Mouse (Mus musculus) small intestine, adult 2 months (tissue): ENCODE measurements around the gene Rbsn. TPM values are rescaled to one million over a fixed set of nuclear protein-coding genes. Genes with fewer than 3 reads are reported as not detected.

Experiments used
- H3K27ac ChIP-seq: fragments of 200-500 bp; 2 replicates; pipeline ENCODE4 v1.5.1; 2012; ENCODE audit warnings: low read depth, low read length, control low read depth, inconsistent platforms; ENCODE audit not compliant: insufficient read depth
- H3K27me3 ChIP-seq: fragments of 200-500 bp; 2 replicates; pipeline ENCODE4 v1.6.1; 2012; ENCODE audit warnings: mild to moderate bottlenecking, moderate library complexity, low read length, inconsistent platforms; ENCODE audit not compliant: control insufficient read depth, insufficient read depth
- H3K36me3 ChIP-seq: fragments of 200-500 bp; 2 replicates; pipeline ENCODE4 v1.6.1; 2012; ENCODE audit warnings: mild to moderate bottlenecking, low read length, control low read depth, inconsistent platforms; ENCODE audit not compliant: control insufficient read depth, insufficient read depth
- H3K4me1 ChIP-seq: fragments of 200-500 bp; 2 replicates; pipeline ENCODE4 v1.6.1; 2012; ENCODE audit warnings: low read length, inconsistent platforms, mixed read lengths; ENCODE audit not compliant: control insufficient read depth, insufficient read depth, insufficient read length
- H3K4me3 ChIP-seq: fragments of 200-500 bp; 2 replicates; pipeline ENCODE4 v1.5.1; 2012; ENCODE audit warnings: low read depth, mild to moderate bottlenecking, control low read depth, inconsistent platforms, low read length, moderate library complexity
- CTCF ChIP-seq: fragments of 200-500 bp; IDR thresholded peaks from 2 replicates; pipeline ENCODE4 v1.5.1; 2012; ENCODE audit warnings: low read depth, mild to moderate bottlenecking, control low read depth, inconsistent platforms, low read length, moderate library complexity, mixed read lengths; ENCODE audit not compliant: insufficient replicate concordance, insufficient read length; ENCODE audit errors: extremely low read depth
- POLR2A ChIP-seq: fragments of 200-500 bp; IDR thresholded peaks from 2 replicates; pipeline ENCODE4 v1.6.1; 2012; ENCODE audit warnings: low read depth, mild to moderate bottlenecking, control low read depth, inconsistent platforms, low read length, moderate library complexity
- WGBS: fragments of 180-500 bp; shearing (Covaris S2); methylation state at CpG from one replicate; pipeline ENCODE4 v1.1.7; 2018; 5-methylcytosine and 5-hydroxymethylcytosine counted together
- polyA plus RNA-seq: library from polyadenylated mRNA; depleted of rRNA; stranded (reverse); fragments of >200 nt; gene quantifications from 2 replicates; pipeline ENCODE4 v1.2.3, GENCODE M21; 2012

Rbsn gene
- polyA plus RNA-seq, 1 experiment = 5.2 TPM

DNA sequence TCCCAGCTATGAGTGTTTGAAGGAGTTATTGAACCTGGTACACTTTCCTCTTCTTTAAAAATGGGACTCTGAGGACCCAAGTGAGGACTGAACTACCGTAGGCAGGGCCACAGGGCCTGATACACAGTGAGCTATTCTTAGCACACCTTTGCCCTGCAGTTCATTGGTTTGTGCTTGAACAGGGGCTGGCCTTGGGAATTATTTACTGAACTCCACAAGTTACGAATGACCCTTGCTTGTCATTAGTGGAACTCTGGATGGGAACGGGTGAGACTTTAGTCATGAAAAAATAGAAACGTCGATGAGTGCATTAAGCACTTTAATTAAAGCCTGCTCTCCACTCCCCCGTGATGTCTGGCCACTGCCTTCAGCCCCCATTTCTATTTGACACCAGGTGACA is 6.9 kb upstream of the Rbsn start:
- H3K4me3 ChIP-seq = no peak overlapping the region
- no peak for TF ChIP-seq CTCF
- TF ChIP-seq POLR2A = no peak
- no peaks in the 10 kb centered on the region; the same call in 1 of the 2 replicates for H3K27me3 ChIP-seq
- H3K4me1 ChIP-seq = peaks cover 5% of the 10 kb centered on the region; the same call in 1 of the 2 replicates
- WGBS = 56% methylated on average over 6 of the region's 6 CpGs
- no peaks in the 10 kb centered on the region for H3K36me3 ChIP-seq
- H3K27ac ChIP-seq = no peak overlapping the region

DNA sequence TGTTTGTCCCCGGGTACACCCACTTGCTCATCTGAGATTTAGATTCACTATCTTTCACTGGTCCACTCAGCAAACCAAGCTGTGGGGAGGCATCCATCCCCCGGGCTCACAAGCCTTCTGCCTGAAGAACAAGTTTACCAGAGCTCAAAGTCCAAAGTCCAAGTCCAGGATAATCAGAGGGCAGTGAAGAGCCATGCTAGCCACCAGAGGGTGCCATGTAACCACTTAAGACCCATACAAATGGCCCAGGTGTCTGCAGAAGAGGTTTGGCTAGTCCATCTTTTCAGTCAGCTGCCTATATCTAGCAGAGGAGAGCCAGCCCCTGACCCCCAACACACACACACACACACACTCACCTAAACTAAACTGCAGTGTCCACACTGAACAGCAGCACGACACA is 4.7 kb upstream of the Rbsn start:
- H3K36me3 ChIP-seq = no peaks in the 10 kb centered on the region
- H3K27ac ChIP-seq = no peak overlapping the region
- TF ChIP-seq POLR2A = no peak
- TF ChIP-seq CTCF = peak; percentile 68; the same call in 1 of the 2 replicates
- 27% methylated on average over 3 of the region's 3 CpGs for WGBS
- H3K27me3 ChIP-seq = no peaks in the 10 kb centered on the region; the same call in 1 of the 2 replicates
- no peak overlapping the region for H3K4me3 ChIP-seq
- peaks cover 8% of the 10 kb centered on the region; the same call in 1 of the 2 replicates for H3K4me1 ChIP-seq

DNA sequence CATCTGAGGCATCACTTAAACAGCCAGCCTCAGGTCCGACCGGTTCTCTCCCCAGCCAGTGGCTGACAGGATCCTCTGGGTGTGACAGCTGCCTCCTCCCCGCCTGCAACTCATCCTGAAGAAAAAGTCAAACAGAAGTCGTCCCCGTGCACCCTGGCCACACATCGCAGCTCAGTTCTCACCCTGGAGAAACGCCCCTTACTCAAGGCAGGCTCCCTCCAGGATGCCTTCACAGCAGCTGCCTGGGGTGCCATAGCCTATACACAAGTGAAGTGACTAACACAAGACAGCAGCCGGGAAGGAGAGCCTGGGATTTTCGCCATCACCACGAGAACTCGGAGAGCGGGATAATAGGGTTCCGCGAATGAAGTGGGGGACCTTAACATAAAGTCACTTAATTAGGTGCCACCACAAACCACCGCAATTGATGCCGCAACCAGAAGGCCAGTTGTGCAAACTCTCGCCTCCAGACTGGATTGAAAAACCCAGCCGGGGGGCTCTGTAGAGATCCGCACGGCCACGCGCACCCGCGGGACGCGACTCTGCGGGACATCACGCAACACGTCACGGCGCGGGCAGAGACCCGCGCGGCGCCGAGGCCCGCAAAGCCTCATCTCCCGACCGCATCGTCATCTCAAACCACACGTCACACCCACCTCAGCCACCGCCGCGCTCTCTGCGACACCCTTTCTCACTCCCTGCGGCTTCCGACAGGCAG is 511 bp downstream of the Rbsn start:
- TF ChIP-seq POLR2A (no peak), CTCF (no peak)
- under 1% methylated on average over 48 of the region's 48 CpGs for WGBS
- Histone ChIP-seq H3K4me3 (peak overlapping the region; percentile 83), H3K27me3 (no peaks in the 10 kb centered on the region), H3K27ac (peak overlapping the region; percentile 50), H3K36me3 (peaks cover 6% of the 10 kb centered on the region), H3K4me1 (peaks cover 8% of the 10 kb centered on the region)

DNA sequence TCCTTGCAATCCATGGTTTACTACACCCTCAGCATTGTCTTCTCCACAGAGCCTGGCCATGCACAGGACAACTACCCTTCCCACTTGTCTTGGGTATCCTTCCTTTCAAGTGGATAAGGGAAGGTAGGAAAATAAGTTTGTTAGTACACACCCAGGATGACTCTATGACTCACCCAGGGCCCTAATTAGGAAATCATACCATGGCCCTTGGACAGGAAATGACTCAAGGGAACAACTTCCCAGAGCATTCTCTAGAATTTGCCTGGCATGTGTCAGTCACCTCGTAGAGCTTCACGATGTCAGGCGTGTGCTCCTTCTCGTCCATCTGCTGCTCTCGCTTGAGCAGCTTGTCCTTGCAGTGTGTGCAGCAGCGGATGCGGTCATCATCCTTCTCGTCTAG is 15.3 kb downstream of the Rbsn start:
- H3K27me3 ChIP-seq = no peaks in the 10 kb centered on the region
- peaks cover 3% of the 10 kb centered on the region; the same call in 1 of the 2 replicates for H3K4me1 ChIP-seq
- H3K36me3 ChIP-seq = peaks cover 55% of the 10 kb centered on the region
- no peak overlapping the region for H3K4me3 ChIP-seq
- no peak overlapping the region for H3K27ac ChIP-seq
- TF ChIP-seq POLR2A (no peak), CTCF (no peak)
- WGBS = 89% methylated on average over 8 of the region's 8 CpGs

DNA sequence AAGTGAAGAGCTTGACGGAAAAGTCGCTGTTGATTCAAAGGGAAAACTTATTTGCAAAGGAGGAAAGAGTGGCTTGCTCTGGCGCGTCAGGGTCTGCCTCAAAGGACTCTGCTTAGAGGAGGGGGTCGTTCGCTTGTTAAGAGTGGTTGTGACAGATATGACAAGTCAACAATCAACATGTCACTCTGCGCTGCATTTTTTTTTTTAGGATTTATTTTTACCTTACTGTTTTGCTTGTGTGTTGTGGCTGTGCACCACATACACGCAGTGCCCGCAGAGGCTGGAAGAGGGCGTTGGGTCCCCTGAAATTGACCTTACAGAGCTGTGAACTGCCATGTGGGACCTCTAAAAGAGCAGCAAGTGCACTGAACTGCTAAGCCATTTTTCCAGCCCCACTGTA is 30.5 kb downstream of the Rbsn start:
- Histone ChIP-seq H3K27ac (no peak overlapping the region), H3K36me3 (peaks cover 5% of the 10 kb centered on the region), H3K27me3 (no peaks in the 10 kb centered on the region), H3K4me1 (peaks cover 3% of the 10 kb centered on the region; the same call in 1 of the 2 replicates), H3K4me3 (peak overlapping the region; percentile 81)
- TF ChIP-seq CTCF (no peak), POLR2A (no peak)
- 6% methylated on average over 10 of the region's 10 CpGs for WGBS

DNA sequence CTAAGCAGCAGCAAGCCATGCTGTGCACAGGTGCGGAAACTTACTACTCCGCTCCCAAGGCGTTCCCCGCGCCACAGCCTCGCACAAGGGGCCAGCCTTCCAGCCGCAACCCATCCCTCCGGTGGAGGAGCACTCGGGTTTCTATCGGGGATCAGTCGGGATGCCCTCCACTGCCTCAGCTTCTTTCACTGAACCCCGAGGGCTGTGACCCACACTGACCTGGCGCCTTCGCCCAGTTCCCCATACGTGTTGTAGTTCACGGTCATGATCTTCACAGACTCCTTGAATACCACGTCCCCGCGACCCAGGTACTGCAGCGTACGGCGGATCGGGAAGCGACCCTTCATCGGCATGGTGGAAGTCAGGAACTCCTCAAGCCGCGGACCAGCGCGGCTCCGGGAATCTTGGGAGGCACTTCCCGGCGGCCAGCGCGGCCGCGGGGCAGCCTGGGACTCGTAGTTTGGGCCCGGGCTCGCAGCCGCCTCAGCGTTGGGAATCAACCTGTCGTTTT is 31.0 kb downstream of the Rbsn start, which contains the start of gene Mrps25:
Mrps25 (minus strand) TSS at position 413 of the 511 bp plus-strand sequence.
- peaks cover 5% of the 10 kb centered on the region for H3K36me3 ChIP-seq
- peak within 1 kb of the TSS; percentile 81 for H3K4me3 ChIP-seq
- H3K27ac ChIP-seq = no peak within 1 kb of the TSS
- WGBS = under 1% methylated on average over 42 of the region's 42 CpGs
- no peaks in the 10 kb centered on the region for H3K27me3 ChIP-seq
- peaks cover 3% of the 10 kb centered on the region; the same call in 1 of the 2 replicates for H3K4me1 ChIP-seq
- TF ChIP-seq CTCF (no peak), POLR2A (peak; percentile 80)

DNA sequence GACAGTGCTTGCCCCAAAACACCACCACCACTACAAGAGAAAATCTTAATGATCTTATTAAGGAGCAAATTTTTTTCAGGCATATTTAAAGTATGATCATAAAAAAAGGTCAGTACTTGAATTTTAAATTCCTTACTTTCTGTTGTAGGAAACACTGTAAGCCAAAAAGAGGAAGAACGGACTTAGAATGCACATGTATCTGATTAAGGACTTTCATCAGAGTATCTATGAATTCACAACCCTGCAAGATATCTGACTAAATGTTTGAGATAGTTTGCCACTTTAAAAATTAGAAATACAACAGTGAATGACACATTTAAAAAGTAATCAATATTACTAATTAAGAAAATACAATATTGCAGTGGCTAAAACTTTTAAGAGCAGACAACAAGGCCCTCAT is 38.3 kb downstream of the Rbsn start:
- Histone ChIP-seq H3K27me3 (no peaks in the 10 kb centered on the region), H3K4me1 (no peaks in the 10 kb centered on the region), H3K4me3 (no peak overlapping the region), H3K27ac (no peak overlapping the region), H3K36me3 (peaks cover 40% of the 10 kb centered on the region)
- WGBS = 94% methylated on average over 1 of the region's 1 CpGs
- TF ChIP-seq POLR2A = no peak
- no peak for TF ChIP-seq CTCF
